Mouse (Mus musculus) forebrain, embryonic 16.5 days (tissue): ENCODE measurements around the gene Serpina12. TPM values are rescaled to one million over a fixed set of nuclear protein-coding genes. Genes with fewer than 3 reads are reported as not detected.
A peak's percentile ranks its signal among the peaks of the same experiment; 100 is the strongest.

ENCODE experiments used
- ATAC-seq: fragments of 200-750 bp; cut with Nextera tagmentation; 2 replicates; pipeline ENCODE4 v1.8.0; 2017; ENCODE audit warnings: mild to moderate bottlenecking, moderate library complexity
- H3K27ac ChIP-seq: fragments of 300-500 bp; sonication (generic); 2 replicates; pipeline ENCODE4 v1.5.1; 2014; ENCODE audit warnings: low read length, control low read depth
- H3K27me3 ChIP-seq: fragments of 300-500 bp; sonication (generic); replicated peaks from 2 replicates; pipeline ENCODE4 v1.6.1; 2014; ENCODE audit warnings: low read length; ENCODE audit not compliant: control insufficient read depth, insufficient read depth
- H3K36me3 ChIP-seq: fragments of 300-500 bp; sonication (generic); 2 replicates; pipeline ENCODE4 v1.6.1; 2014; ENCODE audit not compliant: control insufficient read depth, insufficient read depth
- H3K4me1 ChIP-seq: fragments of 300-500 bp; sonication (generic); replicated peaks from 2 replicates; pipeline ENCODE4 v1.6.1; 2014; ENCODE audit warnings: low read length; ENCODE audit not compliant: control insufficient read depth, insufficient read depth
- H3K4me2 ChIP-seq: fragments of 300-500 bp; sonication (generic); 2 replicates; pipeline ENCODE4 v1.6.1; 2014; ENCODE audit warnings: mild to moderate bottlenecking, low read length, control low read depth
- H3K4me3 ChIP-seq: fragments of 300-500 bp; sonication (generic); replicated peaks from 2 replicates; pipeline ENCODE4 v1.5.1; 2014; ENCODE audit warnings: mild to moderate bottlenecking, low read length, control low read depth
- H3K9ac ChIP-seq: fragments of 300-500 bp; sonication (generic); replicated peaks from 2 replicates; pipeline ENCODE4 v1.6.1; 2014; ENCODE audit warnings: low read depth, low read length, control low read depth
- H3K9me3 ChIP-seq: fragments of 300-500 bp; sonication (generic); 2 replicates; pipeline ENCODE4 v1.6.1; 2016; ENCODE audit warnings: low read length; ENCODE audit not compliant: control insufficient read depth
- WGBS: fragments of 180-500 bp; shearing (Covaris S2); extraction: QIAGEN DNeasy Blood & Tissue Kit; methylation state at CpG from one replicate; pipeline ENCODE4 v1.1.7; 2014; 5-methylcytosine and 5-hydroxymethylcytosine counted together
- polyA plus RNA-seq: library from polyadenylated mRNA; unstranded; fragments of >200 nt; fragmentation: Nextera tagmentation; extraction: Ambion mirVana; gene quantifications from 2 replicates; pipeline ENCODE4 v1.2.1, GENCODE M21; 2015

The Serpina12 gene
- not detected in 2 replicates for polyA plus RNA-seq

GRCm38 (mm10) chr12:104044343-104044742, at the start of gene Serpina12:
Gene Serpina12, minus strand, starts transcription at chr12:104044443.
- Histone ChIP-seq H3K36me3 (no peaks in the 10 kb centered on the region), H3K4me2 (no peak within 1 kb of the TSS), H3K27ac (no peak within 1 kb of the TSS), H3K4me3 (no peak within 1 kb of the TSS), H3K4me1 (no peaks in the 10 kb centered on the region), H3K27me3 (no peaks in the 10 kb centered on the region), H3K9me3 (no peaks in the 10 kb centered on the region), H3K9ac (no peak within 1 kb of the TSS)
- ATAC-seq, result no peak
- WGBS, result 91% methylated on average over 7 of the region's 7 CpGs

DNA sequence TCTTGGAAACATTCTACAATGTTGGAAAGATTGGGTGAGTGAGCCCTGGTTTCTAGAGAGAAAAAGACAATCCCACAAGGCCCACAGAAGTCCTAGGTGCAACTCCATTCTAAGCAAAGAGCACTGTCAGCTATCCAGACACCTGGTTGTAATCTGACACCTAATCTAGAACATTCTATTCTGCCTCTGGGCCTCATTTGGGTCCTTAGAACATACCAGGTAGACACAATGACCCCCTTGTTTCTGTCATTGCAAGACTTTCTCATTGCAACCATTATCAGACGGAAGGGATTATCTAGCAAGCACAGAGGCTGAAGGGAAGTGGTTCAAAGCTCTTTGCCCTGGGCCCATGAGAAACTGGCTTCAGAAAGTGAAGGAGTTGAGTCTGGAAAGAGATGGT, 47.1 kb upstream of the Serpina12 start:
- H3K27ac ChIP-seq, result no peak overlapping the region
- H3K27me3 ChIP-seq, result no peaks in the 10 kb centered on the region
- H3K9ac ChIP-seq, result no peak overlapping the region
- no peaks in the 10 kb centered on the region for H3K4me1 ChIP-seq
- H3K4me3 ChIP-seq, result no peak overlapping the region
- no peaks in the 10 kb centered on the region for H3K36me3 ChIP-seq
- H3K4me2 ChIP-seq, result no peak overlapping the region
- ATAC-seq, result no peak
- H3K9me3 ChIP-seq, result no peaks in the 10 kb centered on the region
- WGBS, result 84% methylated on average over 1 of the region's 1 CpGs

GRCm38 (mm10) chr12:104090119-104090518, 45.9 kb upstream of the Serpina12 start:
- WGBS, result 81% methylated on average over 2 of the region's 2 CpGs

GRCm38 (mm10) chr12:104072286-104072685, 28.0 kb upstream of the Serpina12 start:
- Histone ChIP-seq H3K36me3 (no peaks in the 10 kb centered on the region), H3K4me3 (no peak overlapping the region), H3K9ac (no peak overlapping the region), H3K27ac (no peak overlapping the region), H3K4me2 (no peak overlapping the region), H3K4me1 (0 out of 2 replicates have a peak, but pooled peaks cover 3% of the 10 kb centered on the region), H3K9me3 (no peaks in the 10 kb centered on the region), H3K27me3 (no peaks in the 10 kb centered on the region)
- ATAC-seq, result no peak
- WGBS, result 73% methylated on average over 5 of the region's 5 CpGs

More at GRCm38 (mm10) chr12:104090119-104090518, 45.9 kb upstream of the Serpina12 start:
- Histone ChIP-seq H3K4me2 (no peak overlapping the region), H3K9me3 (no peaks in the 10 kb centered on the region), H3K36me3 (no peaks in the 10 kb centered on the region), H3K9ac (no peak overlapping the region), H3K4me1 (no peaks in the 10 kb centered on the region), H3K27me3 (no peaks in the 10 kb centered on the region), H3K27ac (no peak overlapping the region), H3K4me3 (no peak overlapping the region)
- ATAC-seq, result no peak

GRCm38 (mm10) chr12:104071708-104072107, 27.5 kb upstream of the Serpina12 start:
- Histone ChIP-seq H3K9me3 (no peaks in the 10 kb centered on the region), H3K4me1 (0 out of 2 replicates have a peak, but pooled peaks cover 5% of the 10 kb centered on the region), H3K27ac (no peak overlapping the region), H3K36me3 (no peaks in the 10 kb centered on the region), H3K27me3 (no peaks in the 10 kb centered on the region), H3K4me2 (no peak overlapping the region), H3K9ac (no peak overlapping the region), H3K4me3 (no peak overlapping the region)
- 40% methylated on average over 1 of the region's 1 CpGs for WGBS
- no peak for ATAC-seq

- peak; percentile 59; the same call in 1 of the 2 replicates for ATAC-seq
- H3K4me2 ChIP-seq, result no peak overlapping the region
- no peak overlapping the region for H3K4me3 ChIP-seq
- no peak overlapping the region for H3K9ac ChIP-seq
- no peaks in the 10 kb centered on the region for H3K27me3 ChIP-seq
- no peak overlapping the region for H3K27ac ChIP-seq
- WGBS, result 6% methylated on average over 2 of the region's 2 CpGs
- no peaks in the 10 kb centered on the region for H3K36me3 ChIP-seq
- 0 out of 2 replicates have a peak, but pooled peaks cover 5% of the 10 kb centered on the region for H3K4me1 ChIP-seq
- no peaks in the 10 kb centered on the region for H3K9me3 ChIP-seq
Measured at GRCm38 (mm10) chr12:104069620-104070019, 25.4 kb upstream of the Serpina12 start.

DNA sequence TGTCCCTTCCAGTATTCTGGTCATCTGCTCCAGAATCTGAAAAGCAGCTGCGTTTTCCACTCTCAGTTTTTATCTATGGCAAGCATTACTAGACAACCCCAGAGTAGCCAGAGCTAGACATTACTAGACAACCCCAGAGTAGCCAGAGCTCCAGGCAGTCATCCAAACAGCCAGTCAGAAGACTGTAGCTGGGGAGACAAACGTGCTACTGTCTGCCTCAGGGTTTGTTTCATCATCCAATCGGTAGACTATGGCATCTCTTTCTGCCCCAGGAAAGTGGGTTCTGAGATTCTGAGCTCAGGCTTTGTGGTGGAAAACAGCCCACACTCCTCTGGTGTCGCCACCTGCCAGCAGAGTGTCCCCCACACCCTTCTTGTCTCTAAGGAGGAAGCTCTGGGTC, 23.3 kb upstream of the Serpina12 start:
- H3K4me3 ChIP-seq, result peak overlapping the region; percentile 30
- no peak overlapping the region for H3K27ac ChIP-seq
- WGBS, result 12% methylated on average over 4 of the region's 4 CpGs
- ATAC-seq, result peak; percentile 85
- no peaks in the 10 kb centered on the region for H3K9me3 ChIP-seq
- 0 out of 2 replicates have a peak, but pooled peaks cover 5% of the 10 kb centered on the region for H3K4me1 ChIP-seq
- peak overlapping the region; percentile 17; the same call in 1 of the 2 replicates for H3K9ac ChIP-seq
- no peaks in the 10 kb centered on the region for H3K27me3 ChIP-seq
- H3K4me2 ChIP-seq, result peak overlapping the region; percentile 36
- H3K36me3 ChIP-seq, result no peaks in the 10 kb centered on the region

DNA sequence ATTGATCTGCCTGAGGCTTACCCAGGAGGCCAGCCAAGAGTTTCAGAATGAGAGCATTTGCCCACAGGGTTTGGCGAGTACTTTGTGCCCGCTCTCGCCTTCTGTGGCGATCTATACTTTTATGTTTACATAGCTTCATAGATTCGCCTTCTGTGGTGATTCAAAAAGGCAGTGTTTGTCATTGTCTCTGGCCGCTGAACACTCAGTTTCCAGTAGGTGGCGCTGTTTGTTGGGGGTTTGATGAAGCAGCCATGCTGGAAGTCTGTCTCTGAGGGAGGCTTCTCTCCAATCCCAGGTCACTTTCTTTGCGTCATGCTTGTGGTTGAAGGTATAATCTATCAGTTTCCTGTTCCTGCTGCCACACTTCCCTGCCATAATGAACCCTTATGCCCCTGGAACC, 22.0 kb upstream of the Serpina12 start:
- Histone ChIP-seq H3K4me3 (no peak overlapping the region), H3K27me3 (no peaks in the 10 kb centered on the region), H3K36me3 (no peaks in the 10 kb centered on the region), H3K4me1 (0 out of 2 replicates have a peak, but pooled peaks cover 5% of the 10 kb centered on the region), H3K9me3 (no peaks in the 10 kb centered on the region), H3K9ac (no peak overlapping the region), H3K27ac (no peak overlapping the region), H3K4me2 (no peak overlapping the region)
- 25% methylated on average over 8 of the region's 8 CpGs for whole genome bisulfite sequencing
- ATAC-seq, result no peak

GRCm38 (mm10) chr12:104064996-104065395, 20.8 kb upstream of the Serpina12 start:
- 73% methylated on average over 4 of the region's 4 CpGs for WGBS
- ATAC-seq, result no peak

DNA sequence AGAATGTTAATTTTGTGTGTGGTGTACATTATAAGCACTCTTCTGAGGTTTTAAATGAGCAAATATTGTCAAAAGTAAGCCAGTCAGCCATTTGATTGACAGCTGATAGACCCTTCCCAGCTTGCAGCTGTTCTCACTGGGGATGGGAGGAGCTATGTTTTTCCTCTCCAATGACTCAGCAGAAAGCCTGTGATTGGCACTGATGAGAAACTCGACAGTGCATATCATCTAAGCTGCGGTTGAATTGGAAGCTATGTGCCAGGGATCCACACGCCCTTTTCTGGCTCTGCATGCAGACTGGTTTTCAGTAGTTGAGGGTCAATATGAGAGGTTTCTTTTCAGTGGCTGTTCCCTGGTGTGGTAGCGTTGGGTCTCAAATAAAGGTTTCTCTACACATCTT, 20.3 kb upstream of the Serpina12 start:
- no peak overlapping the region for H3K27ac ChIP-seq
- no peaks in the 10 kb centered on the region for H3K9me3 ChIP-seq
- no peaks in the 10 kb centered on the region for H3K27me3 ChIP-seq
- H3K36me3 ChIP-seq, result no peaks in the 10 kb centered on the region
- no peak overlapping the region for H3K4me2 ChIP-seq
- 46% methylated on average over 4 of the region's 4 CpGs for WGBS
- H3K4me1 ChIP-seq, result 0 out of 2 replicates have a peak, but pooled peaks cover 5% of the 10 kb centered on the region
- H3K4me3 ChIP-seq, result no peak overlapping the region
- no peak overlapping the region for H3K9ac ChIP-seq
- ATAC-seq, result no peak

More at GRCm38 (mm10) chr12:104064996-104065395, 20.8 kb upstream of the Serpina12 start:
- Histone ChIP-seq H3K4me3 (no peak overlapping the region), H3K36me3 (no peaks in the 10 kb centered on the region), H3K4me1 (0 out of 2 replicates have a peak, but pooled peaks cover 5% of the 10 kb centered on the region), H3K27ac (no peak overlapping the region), H3K9me3 (no peaks in the 10 kb centered on the region), H3K4me2 (no peak overlapping the region), H3K9ac (no peak overlapping the region), H3K27me3 (no peaks in the 10 kb centered on the region)
